Mouse (Mus musculus) forebrain, embryonic 15.5 days (tissue): ENCODE measurements around the gene Prkx. TPM values are rescaled to one million over a fixed set of nuclear protein-coding genes. Genes with fewer than 3 reads are reported as not detected.

ENCODE experiments used
- ATAC-seq: fragments of 200-750 bp; cut with Nextera tagmentation; replicated peaks from 2 replicates; pipeline ENCODE4 v1.8.0; 2017; ENCODE audit warnings: mild to moderate bottlenecking, moderate TSS enrichment, moderate library complexity
- H3K27ac ChIP-seq: fragments of 300-500 bp; sonication (generic); replicated peaks from 2 replicates; pipeline ENCODE4 v1.5.1; 2015; ENCODE audit warnings: mild to moderate bottlenecking, inconsistent platforms
- H3K27me3 ChIP-seq: fragments of 300-500 bp; sonication (generic); 2 replicates; pipeline ENCODE4 v1.6.1; 2015; ENCODE audit warnings: inconsistent platforms
- H3K36me3 ChIP-seq: fragments of 300-500 bp; sonication (generic); 2 replicates; pipeline ENCODE4 v1.6.1; 2015; ENCODE audit warnings: mild to moderate bottlenecking, inconsistent platforms
- H3K4me1 ChIP-seq: fragments of 300-500 bp; sonication (generic); 2 replicates; pipeline ENCODE4 v1.6.1; 2015; ENCODE audit warnings: inconsistent platforms
- H3K4me2 ChIP-seq: fragments of 300-500 bp; sonication (generic); replicated peaks from 2 replicates; pipeline ENCODE4 v1.6.1; 2015; ENCODE audit warnings: mild to moderate bottlenecking, inconsistent platforms
- H3K4me3 ChIP-seq: fragments of 300-500 bp; sonication (generic); 2 replicates; pipeline ENCODE4 v1.5.1; 2015; ENCODE audit warnings: mild to moderate bottlenecking, inconsistent platforms
- H3K9ac ChIP-seq: fragments of 300-500 bp; sonication (generic); replicated peaks from 2 replicates; pipeline ENCODE4 v1.6.1; 2015; ENCODE audit warnings: mild to moderate bottlenecking, inconsistent platforms
- H3K9me3 ChIP-seq: fragments of 300-500 bp; sonication (generic); 2 replicates; pipeline ENCODE4 v1.6.1; 2016; ENCODE audit warnings: inconsistent platforms
- WGBS: fragments of 180-500 bp; shearing (Covaris S2); methylation state at CpG from one replicate; pipeline ENCODE4 v1.1.7; 2015; ENCODE audit warnings: mixed read lengths; 5-methylcytosine and 5-hydroxymethylcytosine counted together
- polyA plus RNA-seq: library from polyadenylated mRNA; unstranded; fragments of >200 nt; fragmentation: Nextera tagmentation; extraction: Ambion mirVana; gene quantifications from 2 replicates; pipeline ENCODE4 v1.2.1, GENCODE M21; 2015

Prkx gene
- polyA plus RNA-seq, result 36.0 and 36.2 TPM in 2 replicates

GRCm38 (mm10) chrX:77796238-77796835, at the start of gene Prkx:
Gene Prkx, minus strand, starts transcription at chrX:77796278.
- H3K36me3 ChIP-seq, result no peaks in the 10 kb centered on the region
- peaks cover 16% of the 10 kb centered on the region for H3K4me1 ChIP-seq
- peak within 1 kb of the TSS; percentile 64 for H3K9ac ChIP-seq
- H3K27ac ChIP-seq, result peak within 1 kb of the TSS; percentile 82
- H3K4me2 ChIP-seq, result peak within 1 kb of the TSS; percentile 56
- no peaks in the 10 kb centered on the region for H3K27me3 ChIP-seq
- no peaks in the 10 kb centered on the region for H3K9me3 ChIP-seq
- ATAC-seq, result peak; percentile 82
- WGBS, result 31% methylated on average over 16 of the region's 19 CpGs
- peak within 1 kb of the TSS; percentile 65 for H3K4me3 ChIP-seq

- H3K4me1 ChIP-seq, result no peaks in the 10 kb centered on the region
- no peak for ATAC-seq
- H3K36me3 ChIP-seq, result no peaks in the 10 kb centered on the region
- H3K27me3 ChIP-seq, result no peaks in the 10 kb centered on the region
- no peaks in the 10 kb centered on the region for H3K9me3 ChIP-seq
- H3K9ac ChIP-seq, result no peak overlapping the region
- H3K4me2 ChIP-seq, result no peak overlapping the region
- no peak overlapping the region for H3K4me3 ChIP-seq
- H3K27ac ChIP-seq, result no peak overlapping the region
- WGBS, result 59% methylated on average over 6 of the region's 6 CpGs
Observed at GRCm38 (mm10) chrX:77812031-77812430, 16.0 kb upstream of the Prkx start.

- no peaks in the 10 kb centered on the region for H3K36me3 ChIP-seq
- peak overlapping the region; percentile 19; the same call in 1 of the 2 replicates for H3K9ac ChIP-seq
- WGBS, result 33% methylated on average over 17 of the region's 17 CpGs
- no peaks in the 10 kb centered on the region for H3K4me1 ChIP-seq
- H3K27me3 ChIP-seq, result no peaks in the 10 kb centered on the region
- peak; percentile 93 for ATAC-seq
- H3K9me3 ChIP-seq, result no peaks in the 10 kb centered on the region
- H3K4me3 ChIP-seq, result peak overlapping the region; percentile 43
- peak overlapping the region; percentile 77 for H3K27ac ChIP-seq
- peak overlapping the region; percentile 44 for H3K4me2 ChIP-seq
Observed at GRCm38 (mm10) chrX:77810608-77811206, 14.6 kb upstream of the Prkx start.

- ATAC-seq, result no peak
- 18% methylated on average over 2 of the region's 2 CpGs for WGBS
Observed at GRCm38 (mm10) chrX:77808602-77809001, 12.5 kb upstream of the Prkx start.

GRCm38 (mm10) chrX:77802293-77802692, 6.2 kb upstream of the Prkx start:
- Histone ChIP-seq H3K9me3 (no peaks in the 10 kb centered on the region), H3K4me1 (no peaks in the 10 kb centered on the region), H3K4me2 (no peak overlapping the region), H3K27ac (no peak overlapping the region), H3K9ac (no peak overlapping the region), H3K36me3 (no peaks in the 10 kb centered on the region), H3K4me3 (no peak overlapping the region), H3K27me3 (no peaks in the 10 kb centered on the region)
- no peak for ATAC-seq
- WGBS, result 76% methylated on average over 2 of the region's 2 CpGs

More at GRCm38 (mm10) chrX:77808602-77809001, 12.5 kb upstream of the Prkx start:
- H3K4me3 ChIP-seq, result no peak overlapping the region
- H3K27ac ChIP-seq, result no peak overlapping the region
- H3K36me3 ChIP-seq, result no peaks in the 10 kb centered on the region
- H3K4me2 ChIP-seq, result no peak overlapping the region
- no peaks in the 10 kb centered on the region for H3K9me3 ChIP-seq
- H3K9ac ChIP-seq, result no peak overlapping the region
- H3K4me1 ChIP-seq, result no peaks in the 10 kb centered on the region
- H3K27me3 ChIP-seq, result no peaks in the 10 kb centered on the region

- Histone ChIP-seq H3K27ac (no peak overlapping the region), H3K4me3 (no peak overlapping the region), H3K27me3 (no peaks in the 10 kb centered on the region), H3K36me3 (no peaks in the 10 kb centered on the region), H3K9me3 (no peaks in the 10 kb centered on the region), H3K4me2 (no peak overlapping the region), H3K9ac (no peak overlapping the region), H3K4me1 (peaks cover 1% of the 10 kb centered on the region; the same call in 1 of the 2 replicates)
- 70% methylated on average over 1 of the region's 1 CpGs for WGBS
- no peak for ATAC-seq
Observed at GRCm38 (mm10) chrX:77801543-77801942, 5.5 kb upstream of the Prkx start.

- Histone ChIP-seq H3K4me3 (no peak overlapping the region), H3K4me1 (peaks cover 6% of the 10 kb centered on the region), H3K27ac (no peak overlapping the region), H3K27me3 (no peaks in the 10 kb centered on the region), H3K9ac (no peak overlapping the region), H3K4me2 (no peak overlapping the region), H3K9me3 (no peaks in the 10 kb centered on the region), H3K36me3 (no peaks in the 10 kb centered on the region)
- 92% methylated on average over 3 of the region's 3 CpGs for WGBS
- no peak for ATAC-seq
Observed at GRCm38 (mm10) chrX:77799554-77799953, 3.5 kb upstream of the Prkx start.

- no peaks in the 10 kb centered on the region for H3K27me3 ChIP-seq
- no peak overlapping the region for H3K9ac ChIP-seq
- no peak for ATAC-seq
- no peaks in the 10 kb centered on the region for H3K36me3 ChIP-seq
- peaks cover 16% of the 10 kb centered on the region for H3K4me1 ChIP-seq
- H3K4me2 ChIP-seq, result no peak overlapping the region
- H3K27ac ChIP-seq, result no peak overlapping the region
- no peak overlapping the region for H3K4me3 ChIP-seq
- H3K9me3 ChIP-seq, result no peaks in the 10 kb centered on the region
Observed at GRCm38 (mm10) chrX:77797801-77798200, 1.7 kb upstream of the Prkx start.

GRCm38 (mm10) chrX:77796916-77797315, 838 bp upstream of the Prkx start:
- no peaks in the 10 kb centered on the region for H3K36me3 ChIP-seq
- H3K4me1 ChIP-seq, result peaks cover 16% of the 10 kb centered on the region
- H3K4me2 ChIP-seq, result peak overlapping the region; percentile 56
- no peaks in the 10 kb centered on the region for H3K9me3 ChIP-seq
- no peak for ATAC-seq
- H3K9ac ChIP-seq, result no peak overlapping the region
- no peak overlapping the region for H3K27ac ChIP-seq
- peak overlapping the region; percentile 65 for H3K4me3 ChIP-seq
- WGBS, result 66% methylated on average over 1 of the region's 1 CpGs
- H3K27me3 ChIP-seq, result no peaks in the 10 kb centered on the region

- peak overlapping the region; percentile 64 for H3K9ac ChIP-seq
- ATAC-seq, result peak; percentile 96
- peak overlapping the region; percentile 65 for H3K4me3 ChIP-seq
- peak overlapping the region; percentile 82 for H3K27ac ChIP-seq
- H3K4me2 ChIP-seq, result peak overlapping the region; percentile 56
- H3K36me3 ChIP-seq, result no peaks in the 10 kb centered on the region
- H3K27me3 ChIP-seq, result no peaks in the 10 kb centered on the region
- H3K4me1 ChIP-seq, result peaks cover 16% of the 10 kb centered on the region
- 25% methylated on average over 28 of the region's 30 CpGs for WGBS
- no peaks in the 10 kb centered on the region for H3K9me3 ChIP-seq
Observed at GRCm38 (mm10) chrX:77795858-77796174, 262 bp downstream of the Prkx start.

GRCm38 (mm10) chrX:77794962-77795857, 868 bp downstream of the Prkx start:
- Histone ChIP-seq H3K4me1 (peaks cover 16% of the 10 kb centered on the region), H3K9me3 (no peaks in the 10 kb centered on the region), H3K36me3 (no peaks in the 10 kb centered on the region), H3K4me2 (peak overlapping the region; percentile 56), H3K4me3 (peak overlapping the region; percentile 65), H3K27me3 (no peaks in the 10 kb centered on the region), H3K27ac (peak overlapping the region; percentile 82), H3K9ac (peak overlapping the region; percentile 64)
- ATAC-seq, result peak; percentile 83
- WGBS, result 16% methylated on average over 61 of the region's 61 CpGs

GRCm38 (mm10) chrX:77788675-77789074, 7.4 kb downstream of the Prkx start:
- Histone ChIP-seq H3K27me3 (no peaks in the 10 kb centered on the region), H3K36me3 (no peaks in the 10 kb centered on the region), H3K4me2 (no peak overlapping the region), H3K9me3 (no peaks in the 10 kb centered on the region), H3K9ac (no peak overlapping the region), H3K4me1 (0 out of 2 replicates have a peak, but pooled peaks cover 2% of the 10 kb centered on the region), H3K4me3 (no peak overlapping the region), H3K27ac (no peak overlapping the region)
- no peak for ATAC-seq
- WGBS, result 89% methylated on average over 3 of the region's 3 CpGs
